Mouse (Mus musculus): ENCODE data around the gene Nek9. TPM values are rescaled to one million over a fixed set of nuclear protein-coding genes. Genes with fewer than 3 reads are reported as not detected.

Gene Nek9
- polyA plus RNA-seq, 1 experiment from 2014 or later, result 33.1 TPM

DNA sequence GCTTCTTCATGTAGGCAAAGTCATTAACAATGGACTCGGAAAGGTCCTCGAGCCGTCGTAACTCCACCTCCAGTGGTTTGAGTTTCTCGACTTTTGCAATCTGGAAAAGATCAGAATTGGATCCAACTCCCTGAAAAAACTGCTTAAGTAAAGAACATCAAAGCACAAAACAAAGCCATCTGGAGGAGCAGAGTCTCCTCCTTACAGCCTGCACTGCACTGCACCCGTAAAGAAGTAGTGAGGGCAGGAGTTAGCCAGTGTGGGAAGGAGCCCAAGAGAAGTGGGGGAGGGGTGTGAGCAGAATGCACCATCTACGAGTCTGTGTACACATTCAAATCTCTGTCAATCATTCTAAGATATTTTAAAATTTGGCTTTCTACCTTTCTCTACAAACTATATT, 5.1 kb upstream of the Nek9 start:
- Histone ChIP-seq H3K4me2 (replicated peaks) (no peak overlapping the region), H3K4me3 (no peak overlapping the region), H3K9me3 (no peaks in the 10 kb centered on the region), H3K9ac (no peak overlapping the region), H3K27ac (no peak overlapping the region), H3K36me3 (peaks cover 19% of the 10 kb centered on the region), H3K27me3 (no peaks in the 10 kb centered on the region), H3K4me1 (peaks cover 14% of the 10 kb centered on the region; the same call in 1 of the 2 replicates)
- no peak for ATAC-seq (ENCODE audit: insufficient number of reproducible peaks, insufficient read depth, low FRiP score, low TSS enrichment)
- WGBS, result 55% methylated on average over 7 of the region's 7 CpGs

DNA sequence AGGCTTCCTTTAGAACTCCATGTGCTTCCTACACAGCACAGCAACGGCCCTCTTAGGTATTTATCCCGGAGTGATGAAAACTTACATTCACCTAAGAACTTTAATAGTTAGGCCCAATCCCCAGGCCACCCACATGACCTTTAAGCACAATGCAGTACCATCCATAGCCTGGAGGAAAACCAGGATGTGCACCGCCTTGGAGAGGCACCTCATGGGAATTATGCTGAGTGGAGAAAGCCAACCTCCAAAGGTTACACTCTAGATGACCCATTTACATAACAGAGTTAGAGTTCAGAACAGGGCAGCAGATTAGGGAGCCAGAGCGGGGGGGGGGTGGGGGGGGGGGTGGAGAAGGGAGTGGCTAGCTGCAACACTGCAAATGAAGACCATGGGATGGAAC, 3.1 kb upstream of the Nek9 start:
- Histone ChIP-seq H3K4me2 (replicated peaks) (no peak overlapping the region), H3K4me3 (no peak overlapping the region), H3K27ac (no peak overlapping the region), H3K36me3 (0 out of 2 replicates have a peak, but pooled peaks cover 2% of the 10 kb centered on the region), H3K9me3 (no peaks in the 10 kb centered on the region), H3K4me1 (peaks cover 22% of the 10 kb centered on the region; the same call in 1 of the 2 replicates), H3K27me3 (no peaks in the 10 kb centered on the region), H3K9ac (no peak overlapping the region)
- 80% methylated on average over 3 of the region's 4 CpGs for WGBS
- no peak for ATAC-seq (ENCODE audit: insufficient number of reproducible peaks, insufficient read depth, low FRiP score, low TSS enrichment)

DNA sequence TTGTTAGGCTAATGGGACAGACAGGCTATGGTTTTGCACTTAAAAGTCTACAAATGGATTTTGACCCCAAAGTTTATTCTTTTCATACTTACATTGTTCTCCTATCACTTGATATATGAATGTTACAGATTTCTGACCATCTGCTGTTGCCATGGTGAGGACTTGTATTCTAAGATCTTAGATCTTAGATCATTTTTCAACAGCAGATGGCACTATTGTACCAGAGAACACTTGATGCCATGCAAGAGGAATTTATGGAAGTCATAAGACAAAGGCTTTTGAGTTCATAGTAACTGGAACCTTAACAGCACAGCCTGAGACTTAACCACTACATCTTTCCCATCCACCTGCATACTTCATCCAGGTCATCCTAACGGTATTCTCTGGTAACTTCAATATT, 2.0 kb upstream of the Nek9 start:
- no peak for ATAC-seq (ENCODE audit: insufficient number of reproducible peaks, insufficient read depth, low FRiP score, low TSS enrichment)
- no peaks in the 10 kb centered on the region for H3K9me3 ChIP-seq
- 55% methylated on average over 1 of the region's 1 CpGs for WGBS

DNA sequence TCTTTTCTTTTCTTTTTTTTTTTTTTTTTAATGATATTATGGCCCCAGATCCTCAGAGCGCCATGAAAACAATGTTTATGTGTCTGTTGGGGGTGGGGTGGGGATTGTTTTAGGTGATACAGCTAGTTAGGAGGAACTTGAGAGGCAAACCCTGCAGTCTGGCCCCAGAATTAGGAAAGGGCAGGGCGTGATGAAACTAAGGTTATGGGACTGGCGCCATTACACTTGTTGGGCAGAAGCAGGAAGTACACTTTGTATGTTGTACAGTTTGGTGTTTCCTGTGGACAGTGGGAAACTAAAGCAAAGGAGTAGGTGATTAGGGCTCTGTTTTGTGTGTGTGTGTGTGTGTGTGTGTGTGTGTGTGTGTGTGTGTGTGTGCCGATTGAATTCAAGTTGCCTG, 785 bp upstream of the Nek9 start:
- 56% methylated on average over 4 of the region's 4 CpGs for WGBS
- peak overlapping the region; percentile 95; the same call in 1 of the 2 replicates for H3K4me3 ChIP-seq
- H3K9ac ChIP-seq, result no peak overlapping the region
- no peak for ATAC-seq (ENCODE audit: insufficient number of reproducible peaks, insufficient read depth, low FRiP score, low TSS enrichment)
- H3K27ac ChIP-seq, result no peak overlapping the region
- peak overlapping the region; percentile 62 for H3K4me2 ChIP-seq (replicated peaks)
- no peaks in the 10 kb centered on the region for H3K9me3 ChIP-seq
- H3K4me1 ChIP-seq, result peaks cover 20% of the 10 kb centered on the region; the same call in 1 of the 2 replicates
- no peaks in the 10 kb centered on the region for H3K27me3 ChIP-seq
- H3K36me3 ChIP-seq, result 0 out of 2 replicates have a peak, but pooled peaks cover 2% of the 10 kb centered on the region

More for the DNA sequence above, 2.0 kb upstream of the Nek9 start:
- H3K27ac ChIP-seq, result peak overlapping the region; percentile 26; the same call in 1 of the 2 replicates
- peaks cover 22% of the 10 kb centered on the region; the same call in 1 of the 2 replicates for H3K4me1 ChIP-seq
- H3K36me3 ChIP-seq, result 0 out of 2 replicates have a peak, but pooled peaks cover 2% of the 10 kb centered on the region
- H3K4me2 ChIP-seq (replicated peaks), result no peak overlapping the region
- H3K9ac ChIP-seq, result no peak overlapping the region
- H3K27me3 ChIP-seq, result no peaks in the 10 kb centered on the region
- H3K4me3 ChIP-seq, result no peak overlapping the region

DNA sequence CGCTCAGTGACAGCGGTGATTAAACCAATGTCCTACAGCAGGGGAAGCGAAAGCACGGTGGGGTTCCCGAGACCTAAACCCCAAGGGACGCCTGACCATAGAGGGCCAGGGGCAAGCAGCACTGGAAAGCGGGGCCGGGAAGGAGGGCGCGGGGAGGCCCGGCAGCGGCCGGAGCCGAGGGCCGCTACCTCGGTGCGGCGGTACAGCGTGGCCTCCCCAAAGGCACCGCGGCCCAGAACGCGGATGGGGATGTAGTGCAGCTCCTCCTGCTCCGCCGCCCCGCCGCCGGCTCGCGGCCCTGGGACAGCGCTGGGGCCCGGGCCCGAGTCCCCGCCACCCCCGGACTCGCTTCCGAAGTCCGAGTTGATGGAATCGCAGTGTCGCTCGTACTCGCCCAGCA, 347 bp downstream of the Nek9 start:
- ATAC-seq (ENCODE audit: insufficient number of reproducible peaks, insufficient read depth, low FRiP score, low TSS enrichment), result peak; percentile 41; the same call in 1 of the 2 replicates

DNA sequence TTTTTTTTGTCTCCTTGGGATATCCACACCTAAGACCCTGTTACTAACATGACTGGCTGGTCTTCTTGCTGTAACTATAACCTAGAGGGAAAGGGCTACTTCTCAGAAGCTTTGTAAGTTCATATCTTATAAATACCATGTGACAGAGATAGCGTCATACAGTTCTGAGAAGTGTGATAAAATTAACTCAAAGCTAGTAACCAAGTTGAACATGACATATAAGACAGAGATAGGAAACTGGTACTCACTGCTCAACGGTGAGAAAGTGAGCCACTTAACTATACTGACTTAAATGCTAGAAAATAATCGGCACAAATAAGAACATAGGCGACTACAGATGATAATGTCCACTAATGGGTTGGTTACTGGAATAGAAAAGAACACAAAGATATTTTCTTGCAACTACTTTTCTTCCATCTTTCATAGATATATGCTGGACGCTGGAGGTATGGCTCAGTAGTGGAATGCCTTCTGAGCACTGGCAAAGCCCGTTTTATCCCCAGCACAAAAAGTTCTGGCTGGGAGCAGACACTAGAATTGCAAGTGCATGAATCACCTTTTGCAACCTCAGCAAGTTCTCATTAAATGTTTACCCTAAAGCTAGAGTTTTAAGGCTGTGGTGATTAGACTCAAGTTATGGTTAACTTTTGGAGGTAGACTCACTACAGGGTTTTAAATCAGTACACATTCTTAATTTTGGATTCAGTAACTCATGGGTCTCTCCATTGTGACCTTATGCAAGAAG, 1.4 kb downstream of the Nek9 start:
- Histone ChIP-seq H3K4me2 (replicated peaks) (peak overlapping the region; percentile 62), H3K9me3 (no peaks in the 10 kb centered on the region), H3K4me1 (peaks cover 12% of the 10 kb centered on the region; the same call in 1 of the 2 replicates), H3K9ac (peak overlapping the region; percentile 95; the same call in 1 of the 2 replicates), H3K27me3 (no peaks in the 10 kb centered on the region), H3K4me3 (peak overlapping the region; percentile 95; the same call in 1 of the 2 replicates), H3K36me3 (peaks cover 17% of the 10 kb centered on the region), H3K27ac (no peak overlapping the region)
- 86% methylated on average over 6 of the region's 6 CpGs for WGBS
- ATAC-seq (ENCODE audit: insufficient number of reproducible peaks, insufficient read depth, low FRiP score, low TSS enrichment), result no peak

More for the DNA sequence above, 347 bp downstream of the Nek9 start:
- peak overlapping the region; percentile 62 for H3K4me2 ChIP-seq (replicated peaks)
- H3K9ac ChIP-seq, result peak overlapping the region; percentile 95
- H3K27me3 ChIP-seq, result no peaks in the 10 kb centered on the region
- 2% methylated on average over 42 of the region's 42 CpGs for WGBS
- peak overlapping the region; percentile 95 for H3K4me3 ChIP-seq
- H3K27ac ChIP-seq, result peak overlapping the region; percentile 88
- no peaks in the 10 kb centered on the region for H3K9me3 ChIP-seq
- peaks cover 10% of the 10 kb centered on the region for H3K36me3 ChIP-seq
- peaks cover 12% of the 10 kb centered on the region; the same call in 1 of the 2 replicates for H3K4me1 ChIP-seq

DNA sequence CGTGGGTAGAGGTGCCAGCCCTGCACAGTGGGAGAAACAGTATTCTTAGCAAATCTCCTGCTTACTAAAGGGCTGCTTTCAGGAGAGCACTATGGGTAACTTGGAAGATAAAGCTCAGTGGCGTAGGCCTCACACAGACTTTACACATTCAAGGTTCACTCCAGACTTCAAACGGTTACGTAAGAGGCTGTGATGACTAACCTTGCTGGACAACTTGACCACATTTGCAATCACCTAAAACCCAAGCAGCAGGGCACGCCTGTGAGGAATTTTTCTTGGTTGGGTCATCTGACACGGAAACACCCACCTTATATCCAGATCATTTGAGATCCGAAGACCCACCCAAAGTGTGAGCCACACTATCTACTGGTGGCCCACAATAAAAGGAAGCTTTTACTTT, 9.0 kb downstream of the Nek9 start:
- no peak for ATAC-seq (ENCODE audit: insufficient number of reproducible peaks, insufficient read depth, low FRiP score, low TSS enrichment)
- H3K36me3 ChIP-seq, result peaks cover 76% of the 10 kb centered on the region
- H3K4me2 ChIP-seq (replicated peaks), result no peak overlapping the region
- 90% methylated on average over 7 of the region's 7 CpGs for WGBS
- H3K27ac ChIP-seq, result no peak overlapping the region
- no peak overlapping the region for H3K4me3 ChIP-seq
- H3K4me1 ChIP-seq, result no peaks in the 10 kb centered on the region
- H3K9ac ChIP-seq, result no peak overlapping the region
- no peaks in the 10 kb centered on the region for H3K9me3 ChIP-seq
- H3K27me3 ChIP-seq, result no peaks in the 10 kb centered on the region

DNA sequence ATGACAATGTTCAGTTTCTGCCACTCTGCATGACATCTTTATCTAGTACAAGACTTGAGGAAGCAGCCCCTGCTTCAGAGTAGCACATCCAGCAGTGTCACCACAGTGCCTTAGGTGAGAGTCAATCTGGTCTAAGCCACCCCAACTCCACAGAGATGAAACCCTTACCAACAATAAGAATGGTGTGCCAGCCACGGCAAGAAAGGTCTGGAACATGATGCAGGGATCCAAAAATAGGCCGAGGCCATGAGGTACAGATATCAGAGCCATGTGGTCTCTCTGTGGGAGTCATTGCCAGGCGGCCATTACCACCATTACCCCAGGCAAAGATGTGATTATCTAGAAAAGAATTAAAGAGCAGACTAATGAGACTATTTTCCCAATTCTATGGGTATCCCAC, 30.5 kb downstream of the Nek9 start:
- Histone ChIP-seq H3K4me3 (no peak overlapping the region), H3K9me3 (no peaks in the 10 kb centered on the region), H3K4me2 (replicated peaks) (no peak overlapping the region), H3K27ac (no peak overlapping the region), H3K36me3 (peaks cover 95% of the 10 kb centered on the region), H3K9ac (no peak overlapping the region), H3K4me1 (no peaks in the 10 kb centered on the region; the same call in 1 of the 2 replicates), H3K27me3 (no peaks in the 10 kb centered on the region)
- ATAC-seq (ENCODE audit: insufficient number of reproducible peaks, insufficient read depth, low FRiP score, low TSS enrichment), result no peak
- WGBS, result 75% methylated on average over 3 of the region's 3 CpGs

DNA sequence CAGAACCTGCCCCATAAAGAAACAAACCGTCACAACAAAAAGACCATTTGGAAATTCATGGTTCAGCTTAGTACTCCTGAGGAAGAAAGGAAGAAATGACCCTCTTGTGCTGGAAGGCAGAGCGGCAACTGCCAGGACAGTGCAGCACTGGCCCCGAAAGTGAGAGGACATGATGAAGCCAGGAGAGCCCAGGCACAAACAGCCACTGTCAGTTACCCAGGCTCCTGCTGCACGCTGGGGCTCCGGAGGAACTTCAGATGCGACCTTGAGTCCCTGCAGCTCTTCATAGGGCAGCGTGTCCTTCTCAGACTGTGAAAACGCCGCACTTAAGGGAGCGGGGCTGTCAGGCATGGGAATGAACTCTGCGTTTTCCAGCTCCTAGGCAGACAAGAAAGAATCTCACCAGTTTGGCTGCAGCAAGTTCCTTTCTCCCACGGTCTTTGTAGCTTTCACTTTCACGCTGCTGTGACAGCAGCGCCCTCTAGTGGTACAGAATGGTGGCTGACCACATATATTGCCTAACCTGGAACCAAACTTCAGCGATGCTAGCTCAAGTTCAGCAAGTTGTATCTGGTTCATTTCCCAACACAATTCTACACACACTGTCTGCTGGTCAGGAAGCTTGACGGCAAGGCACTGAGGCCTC, 33.8 kb downstream of the Nek9 start:
- WGBS, result 52% methylated on average over 16 of the region's 16 CpGs
- no peak overlapping the region for H3K4me2 ChIP-seq (replicated peaks)
- ATAC-seq (ENCODE audit: insufficient number of reproducible peaks, insufficient read depth, low FRiP score, low TSS enrichment), result peak; percentile 24; the same call in 1 of the 2 replicates
- H3K4me3 ChIP-seq, result no peak overlapping the region
- no peaks in the 10 kb centered on the region for H3K27me3 ChIP-seq
- peaks cover 93% of the 10 kb centered on the region for H3K36me3 ChIP-seq
- H3K27ac ChIP-seq, result no peak overlapping the region
- peak overlapping the region; percentile 15; the same call in 1 of the 2 replicates for H3K9ac ChIP-seq
- H3K4me1 ChIP-seq, result no peaks in the 10 kb centered on the region; the same call in 1 of the 2 replicates
- no peaks in the 10 kb centered on the region for H3K9me3 ChIP-seq

DNA sequence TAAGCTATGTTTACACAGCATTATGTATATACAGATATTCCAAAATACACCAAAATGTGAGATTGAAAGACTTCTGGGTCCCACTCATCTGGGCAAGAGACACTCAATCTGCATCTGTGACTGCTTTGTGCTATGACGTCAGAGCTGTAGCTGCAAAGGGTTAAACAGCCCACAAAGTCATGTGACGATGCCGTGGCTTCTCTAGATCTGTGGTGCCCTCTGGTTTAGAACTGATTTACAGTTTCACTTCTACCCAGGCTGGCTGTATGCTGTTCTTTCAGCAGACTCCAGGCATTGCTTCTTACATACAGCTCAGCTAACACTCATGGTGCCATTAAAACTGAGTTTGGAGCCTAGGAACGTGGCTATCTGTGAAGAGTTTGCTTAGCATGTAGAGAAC, 34.4 kb downstream of the Nek9 start:
- H3K27ac ChIP-seq, result no peak overlapping the region
- H3K36me3 ChIP-seq, result peaks cover 94% of the 10 kb centered on the region
- no peaks in the 10 kb centered on the region; the same call in 1 of the 2 replicates for H3K4me1 ChIP-seq
- H3K9me3 ChIP-seq, result no peaks in the 10 kb centered on the region
- no peak overlapping the region for H3K9ac ChIP-seq
- ATAC-seq (ENCODE audit: insufficient number of reproducible peaks, insufficient read depth, low FRiP score, low TSS enrichment), result no peak
- no peak overlapping the region for H3K4me2 ChIP-seq (replicated peaks)
- no peaks in the 10 kb centered on the region for H3K27me3 ChIP-seq
- H3K4me3 ChIP-seq, result no peak overlapping the region
- 71% methylated on average over 4 of the region's 4 CpGs for WGBS

DNA sequence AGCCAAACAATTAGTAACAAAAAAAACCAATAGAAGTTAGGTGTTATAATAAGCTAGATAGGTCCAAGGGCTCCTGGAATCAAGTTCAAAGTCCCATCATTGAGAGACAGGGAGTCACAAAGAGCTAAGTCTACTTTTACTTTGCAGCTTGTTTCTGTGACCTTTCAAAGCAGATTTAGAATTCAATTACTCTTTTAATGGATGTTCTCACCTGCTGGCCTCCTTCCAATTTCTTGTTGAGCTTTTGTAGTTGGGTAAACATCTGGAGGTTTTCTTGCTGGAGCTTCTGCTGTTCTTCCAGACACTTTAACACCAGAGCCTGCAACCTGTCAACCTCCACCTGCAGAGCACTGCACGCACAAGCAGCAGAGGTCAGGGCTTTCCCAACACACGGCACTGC, 35.9 kb downstream of the Nek9 start:
- ATAC-seq (ENCODE audit: insufficient number of reproducible peaks, insufficient read depth, low FRiP score, low TSS enrichment), result no peak
- WGBS, result 63% methylated on average over 2 of the region's 2 CpGs
- no peaks in the 10 kb centered on the region for H3K27me3 ChIP-seq
- no peak overlapping the region for H3K4me3 ChIP-seq
- peaks cover 82% of the 10 kb centered on the region for H3K36me3 ChIP-seq
- H3K9ac ChIP-seq, result no peak overlapping the region
- H3K4me1 ChIP-seq, result no peaks in the 10 kb centered on the region; the same call in 1 of the 2 replicates
- H3K27ac ChIP-seq, result no peak overlapping the region
- no peaks in the 10 kb centered on the region for H3K9me3 ChIP-seq
- no peak overlapping the region for H3K4me2 ChIP-seq (replicated peaks)

DNA sequence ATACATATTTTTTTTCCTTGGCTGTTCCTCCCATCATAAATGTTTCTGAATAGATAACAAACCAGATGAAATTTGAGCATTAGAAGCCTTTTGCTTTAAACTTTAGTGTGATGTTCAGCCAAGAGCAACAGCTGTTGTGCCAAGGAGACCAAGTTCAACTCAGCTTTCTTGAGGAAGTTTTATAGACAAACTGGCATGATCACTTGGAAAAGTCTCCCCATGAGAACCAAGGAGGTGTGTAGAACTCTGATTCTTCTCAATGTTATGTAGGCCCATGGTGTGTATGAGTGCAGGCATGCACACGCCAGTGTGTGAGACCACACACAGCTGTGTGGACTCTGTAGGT, 40.4 kb downstream of the Nek9 start:
- H3K27me3 ChIP-seq, result no peaks in the 10 kb centered on the region
- 0 out of 2 replicates have a peak, but pooled peaks cover 13% of the 10 kb centered on the region for H3K4me1 ChIP-seq
- no peak overlapping the region for H3K4me2 ChIP-seq (replicated peaks)
- H3K36me3 ChIP-seq, result peaks cover 40% of the 10 kb centered on the region
- no peak for ATAC-seq (ENCODE audit: insufficient number of reproducible peaks, insufficient read depth, low FRiP score, low TSS enrichment)
- no peak overlapping the region for H3K4me3 ChIP-seq
- no peak overlapping the region for H3K9ac ChIP-seq
- WGBS, result 84% methylated on average over 1 of the region's 1 CpGs
- H3K9me3 ChIP-seq, result peaks cover 8% of the 10 kb centered on the region; the same call in 1 of the 2 replicates
- no peak overlapping the region for H3K27ac ChIP-seq

All from embryonic facial prominence, embryonic 12.5 days (tissue).